35 mouse cellular contexts compared by ENCODE assay signal in the genomic region with DNA sequence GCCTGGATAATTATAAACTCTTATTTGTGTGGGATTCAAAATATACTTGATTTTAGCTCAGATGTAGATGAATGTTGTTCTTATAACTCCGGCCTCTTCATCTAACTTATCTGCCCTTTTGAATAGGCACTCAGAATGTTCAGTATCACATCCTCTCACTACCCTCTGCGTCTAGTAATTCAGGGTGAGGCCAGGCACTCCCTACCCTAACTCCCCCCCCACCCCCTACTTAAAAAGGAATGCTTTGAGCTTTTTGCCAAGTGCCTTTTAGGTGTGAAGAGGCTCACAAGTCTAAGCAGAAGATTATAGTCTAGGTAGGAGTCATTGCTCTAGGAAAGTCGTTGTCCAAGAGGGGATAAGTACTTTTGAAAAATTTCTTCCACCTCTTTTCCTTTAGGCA.
"Had no signal": no experiment of that assay in that cellular context is flagged by ENCODE, and none has a peak within 500 bp of the region (broad histone marks: within the 10 kb centered on the region; RNA-seq: fewer than 3 reads in every experiment).

No protein-coding gene starts in this region.

- H3K4me2 ChIP-seq: heart, embryonic 11.5 days; heart, embryonic 12.5 days; heart, embryonic 13.5 days; heart, embryonic 15.5 days; hindbrain, embryonic 12.5 days; hindbrain, embryonic 13.5 days; hindbrain, embryonic 14.5 days; hindbrain, embryonic 15.5 days; intestine, embryonic 15.5 days; kidney, embryonic 15.5 days had no signal

- H3K9ac ChIP-seq: heart, embryonic 12.5 days; heart, embryonic 13.5 days; heart, embryonic 15.5 days; hindbrain, embryonic 12.5 days; hindbrain, embryonic 13.5 days; hindbrain, embryonic 14.5 days; hindbrain, embryonic 15.5 days; intestine, embryonic 15.5 days; kidney, embryonic 15.5 days had no signal

- DNase-seq: heart, postnatal 10 days; heart, postnatal 14 days; heart, postnatal 36 days; heart, postnatal 4 days; kidney, adult 11 months; kidney, adult 18-20 months; kidney, adult 2 months; kidney, adult 8-10 months; kidney, adult 9 months; kidney, postnatal 10 days; kidney, postnatal 14 days; kidney, postnatal 25 days; kidney, postnatal 36 days; kidney, postnatal 4 days; layer of hippocampus, adult 9-11 months; layer of hippocampus, postnatal 36 days had no signal

- H3K27ac ChIP-seq: heart, embryonic 10.5 days; heart, embryonic 13.5 days; heart, embryonic 15.5 days; hindbrain, embryonic 10.5 days; hindbrain, embryonic 12.5 days; hindbrain, embryonic 13.5 days; hindbrain, embryonic 14.5 days; hindbrain, embryonic 15.5 days; hindbrain, postnatal 0 days; intestine, embryonic 15.5 days; kidney, embryonic 15.5 days; kidney, postnatal 0 days; layer of hippocampus, adult 2 months had no signal

- H3K27me3 ChIP-seq: heart, embryonic 12.5 days; heart, embryonic 13.5 days; heart, embryonic 15.5 days; hindbrain, embryonic 12.5 days; hindbrain, embryonic 13.5 days; hindbrain, embryonic 15.5 days; intestine, embryonic 15.5 days; kidney, embryonic 15.5 days had no signal

- H3K4me3 ChIP-seq: heart, embryonic 10.5 days; heart, embryonic 12.5 days; heart, embryonic 13.5 days; heart, embryonic 15.5 days; hindbrain, embryonic 10.5 days; hindbrain, embryonic 12.5 days; hindbrain, embryonic 13.5 days; hindbrain, embryonic 15.5 days; intestine, embryonic 15.5 days; kidney, embryonic 15.5 days; layer of hippocampus, adult 2 months had no signal

- H3K9me3 ChIP-seq: heart, embryonic 10.5 days; heart, embryonic 12.5 days; heart, embryonic 13.5 days; heart, embryonic 15.5 days; hindbrain, embryonic 10.5 days; hindbrain, embryonic 12.5 days; hindbrain, embryonic 13.5 days; hindbrain, embryonic 15.5 days; intestine, embryonic 15.5 days; kidney, embryonic 15.5 days had no signal

- ATAC-seq: hindbrain, embryonic 16.5 days; hindbrain, postnatal 0 days; inflammation-experienced regulatory T-cells, adult 6 months; intestine, embryonic 15.5 days; intestine, embryonic 16.5 days; intestine, postnatal 0 days had no signal

- H3K36me3 ChIP-seq: heart, embryonic 10.5 days; heart, embryonic 12.5 days; heart, embryonic 13.5 days; heart, embryonic 15.5 days; hindbrain, embryonic 10.5 days; hindbrain, embryonic 12.5 days; hindbrain, embryonic 13.5 days; hindbrain, embryonic 15.5 days; intestine, embryonic 15.5 days; kidney, embryonic 15.5 days had no signal

- H3K4me1 ChIP-seq: heart, embryonic 10.5 days; heart, embryonic 12.5 days; heart, embryonic 13.5 days; heart, embryonic 15.5 days; hindbrain, embryonic 10.5 days; hindbrain, embryonic 12.5 days; hindbrain, embryonic 13.5 days; hindbrain, embryonic 15.5 days; intestine, embryonic 15.5 days; kidney, embryonic 15.5 days had no signal
